Mouse (Mus musculus) left cerebral cortex, postnatal 36 days (tissue): ENCODE results near the gene Vmn1r163. TPM values are rescaled to one million over a fixed set of nuclear protein-coding genes. Genes with fewer than 3 reads are reported as not detected.
"Not testable (repeated sequence)": the region's sequence is repeated elsewhere in the genome, so short reads cannot be mapped to it uniquely, and the experiment has no call there.

Experiments
- DNase-seq, 2 experiments: peaks; one replicate each; pipeline ENCODE4 v3.0.0; 2021 to 2022; ENCODE audit warnings: low spot score in 2 of 2, mixed read lengths in 1 of 2
- intact Hi-C: fragments of 180-260 bp; cut with DNase I; formaldehyde crosslinking; loops from one replicate; pipeline ENCODE4 v1.15.1; 2025
- total RNA-seq, 2 experiments: library from RNA; stranded (reverse); gene quantifications; 2 replicates each; pipeline ENCODE4 v1.2.3; 2021

The Vmn1r163 gene
- total RNA-seq: not detected

DNA sequence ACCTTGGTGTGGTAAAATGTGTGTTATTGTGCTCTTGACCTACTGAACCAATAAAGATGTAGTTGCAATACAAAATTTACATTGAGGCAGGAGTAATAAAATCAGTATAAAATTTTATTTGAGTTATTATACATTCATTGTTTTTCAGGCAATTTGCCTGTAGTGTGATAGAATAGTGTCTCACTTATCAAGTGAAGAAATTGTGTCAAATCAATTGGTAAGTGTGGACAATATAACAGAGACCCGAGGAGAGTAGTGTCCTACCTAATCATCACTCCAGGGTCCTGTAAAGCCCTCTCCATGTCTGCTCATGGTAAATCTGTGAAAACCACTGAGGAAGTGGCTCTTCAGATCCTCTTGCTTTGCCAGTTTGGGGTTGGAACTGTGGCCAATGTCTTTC lies at the start of gene Vmn1r163:
Gene Vmn1r163, plus strand, starts transcription at position 301 of the 400 bp plus-strand sequence.
- DNase-seq, intact Hi-C loops: not testable (repeated sequence)

DNA sequence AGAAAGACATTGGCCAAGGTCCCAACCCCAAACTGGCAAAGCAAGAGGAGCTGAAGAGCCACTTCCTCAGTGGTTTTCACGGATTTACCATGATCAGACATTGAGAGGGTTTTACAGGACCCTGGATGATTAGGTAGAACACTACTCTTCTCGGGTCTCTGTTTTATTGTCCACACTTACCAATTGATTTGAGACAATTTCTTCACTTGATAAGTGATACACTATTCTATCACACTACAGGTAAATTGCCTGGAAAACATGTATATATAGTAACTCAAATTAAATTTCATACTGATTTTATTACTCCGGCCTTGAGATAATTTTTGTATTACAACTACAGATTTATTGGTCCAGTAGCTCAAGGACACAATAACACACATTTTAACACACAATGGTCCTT lies 35.5 kb upstream of the Vmn1r163 start, which contains the start of gene Gm4216:
Gene Gm4216, minus strand, starts transcription at position 101 of the 400 bp plus-strand sequence.
- DNase-seq, intact Hi-C loops: not testable (repeated sequence)

DNA sequence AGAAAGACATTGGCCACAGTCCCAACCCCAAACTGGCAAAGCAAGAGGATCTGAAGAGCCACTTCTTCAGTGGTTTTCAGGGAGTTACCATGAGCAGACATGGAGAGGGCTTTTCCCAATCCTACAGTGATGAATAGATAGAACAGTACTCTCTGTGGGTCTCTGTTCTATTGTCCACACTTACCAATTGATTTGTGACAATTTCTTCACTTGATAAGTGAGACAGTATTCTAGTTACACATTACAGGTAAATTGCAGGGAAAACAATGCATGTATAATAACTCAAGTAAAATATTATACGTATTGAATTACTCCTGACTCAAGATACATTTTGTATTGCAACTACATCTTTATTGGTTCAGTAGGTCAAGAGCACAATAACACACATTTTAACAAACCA lies 12.0 kb downstream of the Vmn1r163 start, which contains the start of gene Gm8720:
Gene Gm8720, minus strand, starts transcription at position 101 of the 400 bp plus-strand sequence.
- intact Hi-C loops, DNase-seq: not testable (repeated sequence)

Other genes with a start within 250 kb of the Vmn1r163 start
- not detected for gene Vmn1r159, start 211.9 kb upstream of the Vmn1r163 start, total RNA-seq
- gene Vmn1r160, start 184.3 kb upstream of the Vmn1r163 start, total RNA-seq: not detected
- gene Gm4214, start 70.9 kb upstream of the Vmn1r163 start, total RNA-seq: not detected
- gene Gm4216, start 35.6 kb upstream of the Vmn1r163 start, total RNA-seq: not detected
- not detected for gene Gm8720, start 11.9 kb downstream of the Vmn1r163 start, total RNA-seq
- gene Gm10662, start 88.9 kb downstream of the Vmn1r163 start, total RNA-seq: not detected
- gene Vmn1r165, start 161.8 kb downstream of the Vmn1r163 start, total RNA-seq: not detected
- gene Vmn1r166, start 196.1 kb downstream of the Vmn1r163 start, total RNA-seq: not detected
- gene Gm6902, start 223.4 kb downstream of the Vmn1r163 start, total RNA-seq: not detected
- gene Nlrp4e, start 245.7 kb downstream of the Vmn1r163 start, total RNA-seq: not detected